Mouse (Mus musculus) ES-E14 (cell line): ENCODE measurements around the gene Grin2b. TPM values are rescaled to one million over a fixed set of nuclear protein-coding genes. Genes with fewer than 3 reads are reported as not detected.

Experiments
- DNase-seq: peaks from one replicate; pipeline ENCODE4 v3.0.0-alpha.2; 2013; ENCODE audit warnings: low read depth, low spot score
- H3K27ac ChIP-seq: 2 replicates; pipeline ENCODE4 v1.5.1; 2012; ENCODE audit warnings: low read depth, mild to moderate bottlenecking, low read length, moderate library complexity, mixed read lengths; ENCODE audit not compliant: poor library complexity, insufficient read depth, severe bottlenecking
- H3K36me3 ChIP-seq: 2 replicates; pipeline ENCODE4 v1.6.1; 2012; ENCODE audit warnings: mild to moderate bottlenecking, low read length, moderate library complexity, mixed read lengths; ENCODE audit not compliant: control insufficient read depth, poor library complexity, insufficient read depth, severe bottlenecking
- H3K4me1 ChIP-seq, 2 experiments: fragments of 150-350 bp in 1 of 2; sonication (generic) in 1 of 2; 2 replicates each; pipeline ENCODE4 v1.6.1; 2012; ENCODE audit warnings: low read length in 2 of 2, mild to moderate bottlenecking in 1 of 2, mixed read lengths in 1 of 2; ENCODE audit not compliant: control insufficient read depth in 2 of 2, insufficient read depth in 2 of 2, poor library complexity in 1 of 2
- H3K4me3 ChIP-seq, 2 experiments: fragments of 150-350 bp in 1 of 2; sonication (generic) in 1 of 2; 2 replicates each; pipeline ENCODE4 v1.5.1; 2012; ENCODE audit warnings: low read length in 2 of 2, low read depth in 1 of 2, mild to moderate bottlenecking in 1 of 2, mixed read lengths in 1 of 2; ENCODE audit not compliant: insufficient read depth in 1 of 2, poor library complexity in 1 of 2, severe bottlenecking in 1 of 2
- H3K9ac ChIP-seq: 2 replicates; pipeline ENCODE4 v1.6.1; 2012; ENCODE audit warnings: low read depth, mild to moderate bottlenecking, low read length, mixed read lengths; ENCODE audit not compliant: poor library complexity, insufficient read depth, severe bottlenecking
- H3K9me3 ChIP-seq: fragments of 150-350 bp; sonication (generic); 2 replicates; pipeline ENCODE4 v1.6.1; 2012; ENCODE audit warnings: low read depth, mild to moderate bottlenecking, low read length; ENCODE audit not compliant: control insufficient read depth, insufficient read depth
- CHD2 ChIP-seq: IDR thresholded peaks from 2 replicates; pipeline ENCODE4 v1.6.1; 2014; ENCODE audit warnings: mild to moderate bottlenecking, low read depth, low read length, inconsistent platforms
- HCFC1 ChIP-seq: IDR thresholded peaks from 2 replicates; pipeline ENCODE4 v1.6.1; 2012; ENCODE audit warnings: low read length, inconsistent platforms, borderline replicate concordance; ENCODE audit not compliant: insufficient read depth
- MAFK ChIP-seq: IDR thresholded peaks from 2 replicates; pipeline ENCODE4 v1.6.1; 2014; ENCODE audit warnings: mild to moderate bottlenecking, low read depth, low read length, inconsistent platforms; ENCODE audit not compliant: insufficient read depth
- ZC3H11A ChIP-seq: IDR thresholded peaks from 2 replicates; pipeline ENCODE4 v1.6.1; 2012; ENCODE audit warnings: low read depth, mild to moderate bottlenecking, inconsistent platforms, low read length, borderline replicate concordance
- ZNF384 ChIP-seq: IDR thresholded peaks from 2 replicates; pipeline ENCODE4 v1.6.1; 2012; ENCODE audit warnings: low read depth, low read length, inconsistent platforms
- in situ Hi-C, 2 experiments: fragments of 600-800 bp; cut with MboI; formaldehyde crosslinking; loops; one replicate each; pipeline ENCODE4 v1.15.1; 2025; ENCODE audit warnings: low sequenced_read_pairs in 2 of 2, inconsistent platforms in 1 of 2; ENCODE audit not compliant: unreplicated experiment in 2 of 2
- total RNA-seq: library from RNA; depleted of rRNA; stranded (reverse); fragments of 300-350 nt; gene quantifications from 2 replicates; pipeline ENCODE4 v1.2.3, GENCODE M21; 2012

Grin2b gene
- total RNA-seq, 1 experiment = 1.2 TPM

GRCm38 (mm10) chr6:136011038-136011311, 162.3 kb downstream of the Grin2b start:
- in situ Hi-C loops = no loop called here
- Histone ChIP-seq H3K27ac (no peak overlapping the region), H3K9ac (no peak overlapping the region), H3K4me3 (no peak overlapping the region), H3K9me3 (no peaks in the 10 kb centered on the region), H3K36me3 (no peaks in the 10 kb centered on the region), H3K4me1 (no peaks in the 10 kb centered on the region)
- no peak for TF ChIP-seq MAFK
- TF ChIP-seq ZNF384 = no peak
- no peak for TF ChIP-seq HCFC1
- TF ChIP-seq CHD2 = no peak
- TF ChIP-seq ZC3H11A = no peak
- DNase-seq = no peak

GRCm38 (mm10) chr6:136010290-136011037, 162.8 kb downstream of the Grin2b start:
- DNase-seq = no peak
- Histone ChIP-seq H3K36me3 (no peaks in the 10 kb centered on the region), H3K9ac (no peak overlapping the region), H3K9me3 (no peaks in the 10 kb centered on the region), H3K4me3 (no peak overlapping the region), H3K27ac (no peak overlapping the region), H3K4me1 (no peaks in the 10 kb centered on the region)
- in situ Hi-C loops = no loop called here
- TF ChIP-seq HCFC1 = no peak
- TF ChIP-seq ZNF384 = no peak
- no peak for TF ChIP-seq ZC3H11A
- TF ChIP-seq CHD2 = no peak
- TF ChIP-seq MAFK = no peak

- Histone ChIP-seq H3K9ac (no peak overlapping the region), H3K27ac (no peak overlapping the region), H3K4me3 (no peak overlapping the region), H3K36me3 (no peaks in the 10 kb centered on the region), H3K9me3 (no peaks in the 10 kb centered on the region), H3K4me1 (no peaks in the 10 kb centered on the region)
- TF ChIP-seq ZC3H11A (no peak), ZNF384 (no peak), MAFK (no peak), HCFC1 (no peak), CHD2 (no peak)
- no peak for DNase-seq
- in situ Hi-C loops = no loop called here
Observed at GRCm38 (mm10) chr6:136008120-136008519, 165.2 kb downstream of the Grin2b start.

- Histone ChIP-seq H3K27ac (no peak overlapping the region), H3K9me3 (no peaks in the 10 kb centered on the region), H3K9ac (no peak overlapping the region), H3K36me3 (no peaks in the 10 kb centered on the region), H3K4me1 (no peaks in the 10 kb centered on the region; a peak in 1 of 4 replicates), H3K4me3 (no peak overlapping the region)
- DNase-seq = no peak
- no peak for TF ChIP-seq MAFK
- no peak for TF ChIP-seq ZNF384
- TF ChIP-seq HCFC1 = no peak
- in situ Hi-C loops = no loop called here
Observed at GRCm38 (mm10) chr6:135994691-135995090, 178.6 kb downstream of the Grin2b start.

GRCm38 (mm10) chr6:135993897-135994296, 179.4 kb downstream of the Grin2b start:
- Histone ChIP-seq H3K4me3 (no peak overlapping the region), H3K36me3 (no peaks in the 10 kb centered on the region), H3K27ac (no peak overlapping the region), H3K4me1 (no peaks in the 10 kb centered on the region), H3K9me3 (no peaks in the 10 kb centered on the region), H3K9ac (no peak overlapping the region)
- in situ Hi-C loops = no loop called here
- no peak for DNase-seq
- TF ChIP-seq ZNF384 (no peak), ZC3H11A (no peak), CHD2 (no peak), HCFC1 (no peak), MAFK (no peak)
